In the genomic region with DNA sequence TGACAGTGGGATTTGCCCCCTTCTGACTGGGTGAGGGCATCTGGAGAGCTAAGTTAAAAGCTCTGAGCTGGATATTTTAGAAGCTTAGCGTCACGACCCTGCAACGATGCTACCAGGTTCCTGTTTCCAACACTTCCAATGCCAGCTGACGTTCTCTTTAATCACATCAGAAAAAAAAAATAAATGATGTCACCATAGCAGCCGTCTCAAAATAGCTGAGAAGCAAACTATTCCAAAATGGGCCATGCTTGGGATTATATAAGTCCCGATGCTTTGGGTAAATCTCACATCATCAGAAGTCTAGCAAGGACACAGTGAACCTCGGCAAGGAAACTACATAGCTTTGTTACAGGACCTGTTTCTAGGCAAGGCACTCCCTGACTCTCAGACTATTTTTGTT, we compare ENCODE assay signal across 13 mouse cellular contexts. TPM values are rescaled to one million over a fixed set of nuclear protein-coding genes. Genes with fewer than 3 reads are reported as not detected.
DNase-seq lines count a peak whose midpoint lies in the region.
"Had no signal": no experiment of that assay in that cellular context is flagged by ENCODE, and none has a peak within 500 bp of the region (broad histone marks: within the 10 kb centered on the region; RNA-seq: fewer than 3 reads in every experiment).

No protein-coding gene starts in this region.

- peak; percentile 35 for DNase-seq in cerebellum, adult 9-10 months
- no peak for DNase-seq in cerebellum, postnatal 10 days
- peak; percentile 75 for DNase-seq in layer of hippocampus, adult 9-11 months
- DNase-seq in layer of hippocampus, adult 9-10 months (ENCODE audit: low spot score): no peak
- DNase-seq in right cerebral cortex, adult 2 months (ENCODE audit: low spot score in 2 of 2): peak; percentile 45 to 67
- DNase-seq in right cerebral cortex, postnatal 25 days: no peak
- no peak for DNase-seq in gastrocnemius, postnatal 36 days
- DNase-seq: adrenal gland, postnatal 10 days; gastrocnemius, adult 2 months; kidney, adult 2 months; liver, embryonic 13.5 days; lung, adult 2 months; thymus, postnatal 25 days had no signal

- intact Hi-C loops in gastrocnemius, postnatal 36 days (cut with DNase I): no loop called here

RNA-seq across cellular contexts. Expression of a gene that starts 9.1 kb away (rescaled TPM):
- total RNA-seq in gastrocnemius, postnatal 36 days (2021): under 1 TPM; 0.12 to 0.20 TPM

Comparison
In these comparisons a context has a peak if more than half of its experiments do, and no peak if none do; other contexts are left out.
1. DNase-seq: peak in cerebellum, adult 9-10 months (single experiment), layer of hippocampus, adult 9-11 months (single experiment) and right cerebral cortex, adult 2 months (2 of 2); none in cerebellum, postnatal 10 days (0 of 2), layer of hippocampus, adult 9-10 months (single experiment), right cerebral cortex, postnatal 25 days (single experiment) and gastrocnemius, postnatal 36 days (0 of 2).